Mouse (Mus musculus) lung, embryonic 14.5 days (tissue): ENCODE results near the gene A930004D18Rik. TPM values are rescaled to one million over a fixed set of nuclear protein-coding genes. Genes with fewer than 3 reads are reported as not detected.
"Not testable (repeated sequence)": the region's sequence is repeated elsewhere in the genome, so short reads cannot be mapped to it uniquely, and the experiment has no call there.

Source experiments
- ATAC-seq: fragments of 200-750 bp; cut with Nextera tagmentation; 2 replicates; pipeline ENCODE4 v1.8.0; 2017; ENCODE audit warnings: mild to moderate bottlenecking, moderate TSS enrichment, moderate library complexity; ENCODE audit not compliant: insufficient read depth
- DNase-seq: peaks from one replicate; pipeline ENCODE4 v3.0.0-alpha.2; 2015
- H3K27ac ChIP-seq: fragments of 300-500 bp; sonication (generic); 2 replicates; pipeline ENCODE4 v1.5.1; 2014; ENCODE audit warnings: low read depth, mild to moderate bottlenecking, moderate library complexity
- H3K27me3 ChIP-seq: fragments of 300-500 bp; sonication (generic); 2 replicates; pipeline ENCODE4 v1.6.1; 2014; ENCODE audit warnings: low read length, control low read depth; ENCODE audit not compliant: insufficient read depth
- H3K36me3 ChIP-seq: fragments of 300-500 bp; sonication (generic); 2 replicates; pipeline ENCODE4 v1.6.1; 2014; ENCODE audit warnings: control low read depth; ENCODE audit not compliant: insufficient read depth
- H3K4me1 ChIP-seq: fragments of 300-500 bp; sonication (generic); 2 replicates; pipeline ENCODE4 v1.6.1; 2014; ENCODE audit warnings: antibody characterized with exemption, control low read depth; ENCODE audit not compliant: insufficient read depth
- H3K4me2 ChIP-seq: fragments of 300-500 bp; sonication (generic); 2 replicates; pipeline ENCODE4 v1.6.1; 2014; ENCODE audit warnings: mild to moderate bottlenecking
- H3K4me3 ChIP-seq: fragments of 300-500 bp; sonication (generic); 2 replicates; pipeline ENCODE4 v1.5.1; 2014; ENCODE audit warnings: low read depth, low read length
- H3K9ac ChIP-seq: fragments of 300-500 bp; sonication (generic); 2 replicates; pipeline ENCODE4 v1.6.1; 2014
- H3K9me3 ChIP-seq: fragments of 300-500 bp; sonication (generic); 2 replicates; pipeline ENCODE4 v1.6.1; 2016; ENCODE audit warnings: low read depth, low read length, control low read depth
- CTCF ChIP-seq: IDR thresholded peaks from 2 replicates; pipeline ENCODE4 v1.5.1; 2016; ENCODE audit warnings: antibody characterized with exemption, low read depth
- WGBS: fragments of 180-500 bp; shearing (Covaris S2); extraction: QIAGEN DNeasy Blood & Tissue Kit; methylation state at CpG from one replicate; pipeline ENCODE4 v1.1.7; 2014; 5-methylcytosine and 5-hydroxymethylcytosine counted together
- polyA plus RNA-seq: library from polyadenylated mRNA; unstranded; fragments of >200 nt; fragmentation: Nextera tagmentation; extraction: Ambion mirVana; gene quantifications from 2 replicates; pipeline ENCODE4 v1.2.1, GENCODE M21; 2014

The A930004D18Rik gene
- polyA plus RNA-seq, 1 experiment from 2014 or later, result 8.9 TPM

GRCm38 (mm10) chr2:18002306-18002705 is 35.2 kb downstream of the A930004D18Rik start:
- whole genome bisulfite sequencing, result 94% methylated on average over 3 of the region's 3 CpGs
- TF ChIP-seq CTCF, result no peak
- Histone ChIP-seq H3K4me1 (no peaks in the 10 kb centered on the region), H3K4me2 (no peak overlapping the region), H3K9ac (no peak overlapping the region), H3K36me3 (no peaks in the 10 kb centered on the region), H3K27me3 (no peaks in the 10 kb centered on the region), H3K27ac (no peak overlapping the region), H3K9me3 (no peaks in the 10 kb centered on the region), H3K4me3 (no peak overlapping the region)
- ATAC-seq, result no peak
- no peak for DNase-seq

DNA sequence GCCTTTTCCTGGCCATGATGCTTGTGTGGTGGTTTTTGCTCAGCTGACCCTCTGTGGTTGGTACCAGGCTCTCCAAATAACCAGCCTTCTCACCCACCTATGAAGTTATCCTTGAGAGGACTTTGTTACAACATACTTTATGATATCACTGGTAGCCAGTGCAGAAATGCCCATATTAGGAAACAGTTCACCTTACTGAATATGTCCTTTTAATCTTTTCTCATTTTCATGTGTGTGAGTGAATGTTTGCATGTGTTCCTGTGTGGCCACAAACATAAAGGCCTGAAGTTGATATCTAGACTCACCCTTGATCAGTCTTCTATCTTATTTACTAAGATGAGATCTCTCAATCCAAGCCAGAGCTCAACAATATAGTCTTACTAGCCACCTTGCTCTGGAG is 40.7 kb downstream of the A930004D18Rik start, which contains the start of gene H2al2a:
Gene H2al2a (minus strand): TSS at position 101 of the 400 bp plus-strand sequence.
- 0 out of 2 replicates have a peak, but pooled peaks cover 2% of the 10 kb centered on the region for H3K4me1 ChIP-seq
- H3K4me2 ChIP-seq, result no peak within 1 kb of the TSS
- no peak within 1 kb of the TSS for H3K4me3 ChIP-seq
- H3K9ac ChIP-seq, result no peak within 1 kb of the TSS
- H3K27me3 ChIP-seq, result no peaks in the 10 kb centered on the region
- no peaks in the 10 kb centered on the region for H3K9me3 ChIP-seq
- TF ChIP-seq CTCF, result no peak
- DNase-seq (no peak), ATAC-seq (no peak)
- H3K27ac ChIP-seq, result no peak within 1 kb of the TSS
- H3K36me3 ChIP-seq, result no peaks in the 10 kb centered on the region

- Histone ChIP-seq H3K9ac (no peak overlapping the region), H3K4me1 (no peaks in the 10 kb centered on the region), H3K27me3 (no peaks in the 10 kb centered on the region), H3K36me3 (no peaks in the 10 kb centered on the region), H3K9me3 (no peaks in the 10 kb centered on the region), H3K4me3 (no peak overlapping the region), H3K27ac (no peak overlapping the region), H3K4me2 (no peak overlapping the region)
- DNase-seq (no peak), ATAC-seq (no peak)
- no peak for TF ChIP-seq CTCF
Observed at GRCm38 (mm10) chr2:17989562-17989961, 48.0 kb downstream of the A930004D18Rik start.

DNA sequence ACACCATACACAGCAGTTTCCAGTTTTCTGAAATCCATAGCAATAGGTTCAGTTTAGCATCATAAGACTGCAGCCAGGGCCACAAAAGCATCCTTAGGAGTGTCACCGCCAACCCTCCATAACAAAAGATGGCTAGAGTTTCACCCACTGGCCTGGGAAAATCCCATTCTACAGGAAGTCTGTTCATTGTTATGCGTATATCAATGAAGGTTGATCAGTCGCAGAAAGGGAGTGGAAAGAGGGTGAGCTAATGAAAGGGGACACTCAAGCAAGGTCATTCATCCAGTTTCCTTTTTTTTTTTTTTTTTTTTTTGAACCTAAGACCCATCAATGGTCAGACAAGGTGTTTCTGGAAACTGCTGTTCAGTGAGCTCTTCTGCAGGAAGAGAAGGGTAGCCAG is 48.4 kb downstream of the A930004D18Rik start:
- no peak overlapping the region for H3K4me3 ChIP-seq
- H3K27me3 ChIP-seq, result no peaks in the 10 kb centered on the region
- DNase-seq, result no peak
- H3K36me3 ChIP-seq, result no peaks in the 10 kb centered on the region
- H3K9ac ChIP-seq, result no peak overlapping the region
- TF ChIP-seq CTCF, result no peak
- no peak for ATAC-seq
- WGBS, result 85% methylated on average over 3 of the region's 3 CpGs
- no peaks in the 10 kb centered on the region for H3K9me3 ChIP-seq
- no peak overlapping the region for H3K4me2 ChIP-seq
- H3K4me1 ChIP-seq, result no peaks in the 10 kb centered on the region
- no peak overlapping the region for H3K27ac ChIP-seq

- no peak for DNase-seq
- Histone ChIP-seq H3K4me1 (no peaks in the 10 kb centered on the region), H3K27ac (no peak overlapping the region), H3K27me3 (no peaks in the 10 kb centered on the region), H3K36me3 (no peaks in the 10 kb centered on the region), H3K4me3 (no peak overlapping the region), H3K9me3 (no peaks in the 10 kb centered on the region), H3K9ac (no peak overlapping the region), H3K4me2 (no peak overlapping the region)
- TF ChIP-seq CTCF, result no peak
- 91% methylated on average over 3 of the region's 3 CpGs for WGBS
- ATAC-seq, result no peak
Observed at GRCm38 (mm10) chr2:17986694-17987093, 50.8 kb downstream of the A930004D18Rik start.

DNA sequence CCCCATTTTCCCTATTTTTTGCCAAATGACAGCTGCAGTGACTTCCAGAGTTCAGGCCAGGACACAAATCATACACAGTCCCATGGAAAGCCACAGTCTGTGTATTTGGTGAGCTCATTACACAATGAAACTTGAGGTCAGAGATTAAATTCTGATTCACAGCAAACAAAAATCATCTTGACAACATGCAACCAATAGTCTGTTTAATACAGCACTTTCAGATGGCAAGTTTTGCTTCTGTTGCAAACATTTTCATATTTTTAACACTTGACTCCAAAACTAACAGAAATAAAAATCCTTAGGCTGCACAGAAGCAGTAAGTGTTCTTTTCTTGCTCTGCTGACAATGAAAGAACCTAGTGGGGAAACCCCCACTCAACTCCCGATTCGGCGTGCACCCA is 52.8 kb downstream of the A930004D18Rik start:
- H3K4me3 ChIP-seq, result no peak overlapping the region
- no peaks in the 10 kb centered on the region for H3K4me1 ChIP-seq
- H3K27me3 ChIP-seq, result no peaks in the 10 kb centered on the region
- no peak for TF ChIP-seq CTCF
- ATAC-seq, result no peak
- no peak overlapping the region for H3K4me2 ChIP-seq
- WGBS, result 94% methylated on average over 3 of the region's 3 CpGs
- H3K9ac ChIP-seq, result no peak overlapping the region
- H3K27ac ChIP-seq, result no peak overlapping the region
- no peaks in the 10 kb centered on the region for H3K36me3 ChIP-seq
- H3K9me3 ChIP-seq, result no peaks in the 10 kb centered on the region
- no peak for DNase-seq

GRCm38 (mm10) chr2:17982747-17983146 is 54.8 kb downstream of the A930004D18Rik start:
- 65% methylated on average over 1 of the region's 1 CpGs for WGBS
- Histone ChIP-seq H3K9ac (no peak overlapping the region), H3K4me2 (no peak overlapping the region), H3K9me3 (no peaks in the 10 kb centered on the region), H3K27ac (no peak overlapping the region), H3K27me3 (no peaks in the 10 kb centered on the region), H3K4me1 (no peaks in the 10 kb centered on the region), H3K36me3 (no peaks in the 10 kb centered on the region), H3K4me3 (no peak overlapping the region)
- no peak for TF ChIP-seq CTCF
- ATAC-seq (no peak), DNase-seq (no peak)

GRCm38 (mm10) chr2:17978706-17979105 is 58.8 kb downstream of the A930004D18Rik start:
- Histone ChIP-seq H3K4me1 (peaks cover 16% of the 10 kb centered on the region), H3K27me3 (no peaks in the 10 kb centered on the region), H3K27ac (no peak overlapping the region), H3K9ac (no peak overlapping the region), H3K4me2 (no peak overlapping the region), H3K9me3 (no peaks in the 10 kb centered on the region), H3K36me3 (no peaks in the 10 kb centered on the region), H3K4me3 (no peak overlapping the region)
- WGBS, result 86% methylated on average over 6 of the region's 6 CpGs
- ATAC-seq (no peak), DNase-seq (no peak)
- no peak for TF ChIP-seq CTCF

DNA sequence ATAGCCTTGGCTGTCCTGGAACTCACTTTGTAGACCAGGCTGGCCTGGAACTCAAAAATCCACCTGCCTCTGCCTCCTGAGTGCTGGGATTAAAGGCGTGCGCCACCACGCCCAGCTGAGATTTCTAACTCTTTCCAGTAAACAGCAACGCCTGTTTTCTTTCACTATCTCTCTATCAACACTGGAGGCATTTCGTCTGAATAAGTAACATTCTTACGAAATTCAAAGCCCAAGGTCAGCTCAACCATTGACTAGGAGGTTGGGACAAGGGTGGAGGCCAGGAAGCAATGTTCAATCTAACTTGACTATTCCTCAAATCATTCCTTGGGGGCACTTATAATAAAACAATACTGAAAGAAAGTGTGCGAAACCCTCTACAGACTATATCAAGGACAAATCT is 59.3 kb downstream of the A930004D18Rik start:
- not testable (repeated sequence) for H3K36me3 ChIP-seq, H3K9ac ChIP-seq, ATAC-seq, H3K9me3 ChIP-seq, DNase-seq, H3K27me3 ChIP-seq, H3K4me3 ChIP-seq, H3K27ac ChIP-seq, H3K4me2 ChIP-seq
- WGBS, result 90% methylated on average over 7 of the region's 7 CpGs
- peaks cover 16% of the 10 kb centered on the region for H3K4me1 ChIP-seq

DNA sequence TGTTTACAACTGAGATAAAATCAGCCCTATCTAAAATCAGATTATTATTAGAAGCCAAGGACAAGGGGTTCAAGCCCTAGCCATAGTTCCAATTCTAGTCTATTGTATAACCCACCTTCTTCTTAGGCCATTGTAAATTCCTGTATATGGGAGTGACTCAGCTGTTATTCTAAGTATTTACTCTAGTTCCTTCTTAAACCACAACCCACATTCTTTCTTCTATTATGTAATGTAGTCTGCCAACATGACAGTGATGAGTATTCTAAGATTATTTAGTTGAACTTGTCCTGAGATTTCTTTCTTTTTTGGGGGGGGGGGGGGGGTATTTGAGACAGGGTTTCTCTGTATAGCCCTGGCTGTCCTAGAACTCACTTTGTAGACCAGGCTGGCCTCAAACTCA is 59.9 kb downstream of the A930004D18Rik start:
- not testable (repeated sequence) for H3K4me2 ChIP-seq, H3K9ac ChIP-seq, DNase-seq, H3K36me3 ChIP-seq, ATAC-seq, H3K27ac ChIP-seq, H3K27me3 ChIP-seq, H3K4me3 ChIP-seq, H3K9me3 ChIP-seq
- peaks cover 16% of the 10 kb centered on the region for H3K4me1 ChIP-seq
